Mouse (Mus musculus) liver, adult 2 months (tissue): ENCODE data around the gene Sertad2. TPM values are rescaled to one million over a fixed set of nuclear protein-coding genes. Genes with fewer than 3 reads are reported as not detected.

Source experiments
- DNase-seq: peaks from one replicate; pipeline ENCODE4 v3.0.0-alpha.2; 2011; ENCODE audit warnings: low read depth, low spot score; ENCODE audit errors: extremely low read depth
- H3K27ac ChIP-seq: fragments of 200-500 bp; replicated peaks from 2 replicates; pipeline ENCODE4 v1.5.1; 2012; ENCODE audit warnings: low read depth, mild to moderate bottlenecking, control low read depth, inconsistent platforms, low read length; ENCODE audit not compliant: insufficient read depth
- H3K27me3 ChIP-seq: fragments of 200-500 bp; 2 replicates; pipeline ENCODE4 v1.6.1; 2012; ENCODE audit warnings: mild to moderate bottlenecking, moderate library complexity, low read length, inconsistent platforms; ENCODE audit not compliant: control insufficient read depth, insufficient read depth
- H3K36me3 ChIP-seq: fragments of 200-500 bp; 2 replicates; pipeline ENCODE4 v1.6.1; 2012; ENCODE audit warnings: low read length, inconsistent platforms; ENCODE audit not compliant: control insufficient read depth, insufficient read depth
- H3K4me1 ChIP-seq: fragments of 200-500 bp; 2 replicates; pipeline ENCODE4 v1.6.1; 2011; ENCODE audit warnings: low read length; ENCODE audit not compliant: control insufficient read depth, insufficient read depth
- H3K4me3 ChIP-seq: fragments of 200-500 bp; 2 replicates; pipeline ENCODE4 v1.5.1; 2011; ENCODE audit warnings: low read depth, mild to moderate bottlenecking, control low read depth, low read length, moderate library complexity; ENCODE audit not compliant: insufficient read depth
- H3K79me2 ChIP-seq: fragments of 200-500 bp; 2 replicates; pipeline ENCODE4 v1.6.1; 2012; ENCODE audit warnings: inconsistent platforms, mild to moderate bottlenecking, low read length, moderate library complexity; ENCODE audit not compliant: control insufficient read depth, insufficient read depth
- H3K9ac ChIP-seq: fragments of 200-500 bp; 2 replicates; pipeline ENCODE4 v1.6.1; 2012; ENCODE audit warnings: low read depth, mild to moderate bottlenecking, control low read depth, inconsistent platforms, low read length
- CTCF ChIP-seq: fragments of 200-500 bp; IDR thresholded peaks from 2 replicates; pipeline ENCODE4 v1.5.1; 2011; ENCODE audit warnings: low read depth, low read length, control low read depth
- POLR2A ChIP-seq: fragments of 200-500 bp; IDR thresholded peaks from 2 replicates; pipeline ENCODE4 v1.6.1; 2011; ENCODE audit warnings: low read length, control low read depth; ENCODE audit not compliant: insufficient read depth; ENCODE audit errors: extremely low read depth
- WGBS: fragments of 180-500 bp; shearing (Covaris S2); methylation state at CpG from one replicate; pipeline ENCODE4 v1.1.7; 2018; 5-methylcytosine and 5-hydroxymethylcytosine counted together
- polyA plus RNA-seq: library from polyadenylated mRNA; depleted of rRNA; stranded (reverse); fragments of >200 nt; gene quantifications from 2 replicates; pipeline ENCODE4 v1.2.3, GENCODE M21; 2012
- total RNA-seq: library from RNA; depleted of rRNA; stranded (reverse); fragments of >200 nt; gene quantifications from 2 replicates; pipeline ENCODE4 v1.2.3, GENCODE M21; 2014

Gene Sertad2
- total and polyA plus RNA-seq, 2 experiments: 8.0 to 9.3 TPM

DNA sequence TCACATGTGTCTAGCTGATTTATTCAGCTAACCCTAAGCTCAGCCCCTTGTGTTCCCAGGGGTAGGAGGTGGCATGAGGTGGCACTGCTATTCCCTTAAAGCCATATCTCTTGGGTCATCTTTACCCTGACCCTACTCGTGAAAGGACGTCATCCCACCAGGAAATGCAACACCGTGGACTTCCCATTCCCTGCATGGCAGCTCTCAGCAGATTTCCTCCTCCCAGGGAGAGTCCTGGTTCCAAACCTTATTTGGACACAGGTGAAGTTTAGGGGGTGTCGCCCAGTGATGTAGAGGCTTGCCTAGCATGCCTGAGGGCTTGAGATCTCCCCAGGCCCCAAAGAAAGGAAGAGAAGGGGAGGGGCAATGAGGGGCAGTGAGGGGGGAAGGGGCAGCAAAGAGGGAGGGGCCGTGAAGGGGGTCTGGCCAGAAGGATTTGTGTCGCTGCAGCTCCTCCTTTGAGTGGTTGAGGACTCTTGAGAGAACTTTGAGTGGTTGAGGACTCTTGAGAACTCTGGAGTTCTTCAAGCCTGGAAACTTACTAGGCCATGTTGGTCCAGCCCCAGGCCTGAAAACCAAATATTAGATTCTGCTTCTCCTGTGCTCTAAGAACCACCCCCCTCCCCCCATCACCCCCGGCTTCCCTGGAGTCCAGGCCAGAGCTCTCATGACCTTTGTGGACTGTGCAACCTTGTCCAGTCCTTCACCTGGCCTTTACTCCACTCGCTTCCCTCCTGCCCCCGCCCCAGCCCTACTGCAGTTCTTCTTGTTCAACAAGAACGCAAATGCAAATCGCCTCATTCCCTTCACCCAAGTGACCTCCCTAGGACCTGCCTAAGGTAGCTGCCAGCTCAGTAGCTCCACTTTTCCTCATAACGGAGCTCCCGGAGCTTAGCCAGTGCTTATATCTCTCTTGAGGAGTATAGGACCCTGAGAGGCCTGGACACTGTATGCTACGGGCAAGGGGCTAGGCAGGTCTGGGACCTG is 117.4 kb downstream of the Sertad2 start:
- WGBS: 76% methylated on average over 14 of the region's 14 CpGs
- H3K27me3 ChIP-seq: no peaks in the 10 kb centered on the region
- no peak for DNase-seq
- H3K4me1 ChIP-seq: no peaks in the 10 kb centered on the region
- H3K4me3 ChIP-seq: no peak overlapping the region
- no peak overlapping the region for H3K27ac ChIP-seq
- no peak for TF ChIP-seq POLR2A
- TF ChIP-seq CTCF: no peak
- no peaks in the 10 kb centered on the region for H3K36me3 ChIP-seq
- no peak overlapping the region for H3K9ac ChIP-seq
- no peaks in the 10 kb centered on the region for H3K79me2 ChIP-seq

- no peaks in the 10 kb centered on the region for H3K27me3 ChIP-seq
- TF ChIP-seq CTCF (peak; percentile 75), POLR2A (no peak)
- H3K4me3 ChIP-seq: no peak overlapping the region
- no peaks in the 10 kb centered on the region for H3K79me2 ChIP-seq
- no peak overlapping the region for H3K9ac ChIP-seq
- H3K36me3 ChIP-seq: no peaks in the 10 kb centered on the region
- DNase-seq: peak; percentile 33
- no peaks in the 10 kb centered on the region for H3K4me1 ChIP-seq
- 35% methylated on average over 4 of the region's 4 CpGs for WGBS
- H3K27ac ChIP-seq: no peak overlapping the region
Observed at GRCm38 (mm10) chr11:20661652-20662051, 118.6 kb downstream of the Sertad2 start.

GRCm38 (mm10) chr11:20662811-20663210 is 119.8 kb downstream of the Sertad2 start:
- WGBS: 76% methylated on average over 7 of the region's 7 CpGs
- Histone ChIP-seq H3K4me3 (no peak overlapping the region), H3K27me3 (no peaks in the 10 kb centered on the region), H3K27ac (no peak overlapping the region), H3K79me2 (no peaks in the 10 kb centered on the region), H3K36me3 (no peaks in the 10 kb centered on the region), H3K9ac (no peak overlapping the region), H3K4me1 (no peaks in the 10 kb centered on the region)
- DNase-seq: no peak
- TF ChIP-seq CTCF (no peak), POLR2A (no peak)

GRCm38 (mm10) chr11:20663580-20664198 is 120.6 kb downstream of the Sertad2 start:
- WGBS: 87% methylated on average over 5 of the region's 5 CpGs

DNA sequence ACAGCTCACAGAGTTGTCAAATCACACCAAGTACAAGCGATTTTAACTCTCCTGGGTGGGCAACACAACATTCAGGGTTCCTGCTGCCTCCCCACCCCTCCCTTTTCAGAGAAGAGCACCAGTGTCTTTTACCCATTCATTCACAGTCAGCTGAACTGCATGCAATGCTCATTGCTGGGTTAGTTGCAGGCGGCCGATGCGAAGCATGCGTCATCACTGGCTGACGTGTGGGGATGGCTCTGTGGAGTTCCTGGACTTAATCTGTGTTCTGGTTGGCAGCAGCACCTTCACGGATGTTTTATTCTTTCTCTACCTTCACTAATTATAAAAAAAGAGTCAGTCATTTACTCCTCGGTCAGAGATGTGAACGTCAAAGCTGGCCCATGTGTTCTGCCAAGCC is 121.8 kb downstream of the Sertad2 start:
- H3K27ac ChIP-seq: no peak overlapping the region
- whole genome bisulfite sequencing: 88% methylated on average over 9 of the region's 9 CpGs
- H3K27me3 ChIP-seq: no peaks in the 10 kb centered on the region
- no peak for TF ChIP-seq CTCF
- TF ChIP-seq POLR2A: no peak
- no peaks in the 10 kb centered on the region for H3K36me3 ChIP-seq
- no peaks in the 10 kb centered on the region for H3K79me2 ChIP-seq
- DNase-seq: no peak
- no peak overlapping the region for H3K4me3 ChIP-seq
- no peak overlapping the region for H3K9ac ChIP-seq
- no peaks in the 10 kb centered on the region for H3K4me1 ChIP-seq

More at GRCm38 (mm10) chr11:20663580-20664198, 120.6 kb downstream of the Sertad2 start:
- DNase-seq: no peak
- Histone ChIP-seq H3K4me3 (no peak overlapping the region), H3K9ac (no peak overlapping the region), H3K79me2 (no peaks in the 10 kb centered on the region), H3K36me3 (no peaks in the 10 kb centered on the region), H3K27me3 (no peaks in the 10 kb centered on the region), H3K27ac (no peak overlapping the region), H3K4me1 (no peaks in the 10 kb centered on the region)
- no peak for TF ChIP-seq POLR2A
- no peak for TF ChIP-seq CTCF
